Mouse (Mus musculus) thymus, postnatal 10 days (tissue): Measurements from ENCODE around the gene AI481877.
"Not testable (repeated sequence)": the region's sequence is repeated elsewhere in the genome, so short reads cannot be mapped to it uniquely, and the experiment has no call there.

Source experiments
- DNase-seq, 2 experiments: peaks; one replicate each; pipeline ENCODE4 v3.0.0; 2021; ENCODE audit warnings: low spot score in 2 of 2

Gene AI481877

GRCm38 (mm10) chr4:59138507-59139033, at the start of gene AI481877:
TSS of gene AI481877 (minus strand) at chr4:59138983.
- not testable (repeated sequence) for DNase-seq

GRCm38 (mm10) chr4:59188474-59188801, 49.7 kb upstream of the AI481877 start:
- no peak for DNase-seq

- peak; percentile 45 to 65 for DNase-seq
Measured at GRCm38 (mm10) chr4:59187289-59187688, 48.5 kb upstream of the AI481877 start.

- DNase-seq: no peak
Measured at GRCm38 (mm10) chr4:59185671-59186070, 46.9 kb upstream of the AI481877 start.

GRCm38 (mm10) chr4:59181320-59182271, 42.8 kb upstream of the AI481877 start:
- no peak for DNase-seq

- no peak for DNase-seq
Measured at GRCm38 (mm10) chr4:59177566-59177965, 38.8 kb upstream of the AI481877 start.

- no peak for DNase-seq
Measured at GRCm38 (mm10) chr4:59175929-59176328, 37.1 kb upstream of the AI481877 start.

- DNase-seq: no peak
Measured at GRCm38 (mm10) chr4:59175003-59175402, 36.2 kb upstream of the AI481877 start.

GRCm38 (mm10) chr4:59173181-59173922, 34.6 kb upstream of the AI481877 start:
- DNase-seq: no peak

- no peak for DNase-seq
Measured at GRCm38 (mm10) chr4:59172616-59173015, 33.8 kb upstream of the AI481877 start.

GRCm38 (mm10) chr4:59169981-59170380, 31.2 kb upstream of the AI481877 start:
- no peak for DNase-seq

GRCm38 (mm10) chr4:59167251-59167847, 28.6 kb upstream of the AI481877 start:
- peak; percentile 22 to 37 for DNase-seq

- no peak for DNase-seq
Measured at GRCm38 (mm10) chr4:59164034-59164433, 25.3 kb upstream of the AI481877 start.

- no peak for DNase-seq
Measured at GRCm38 (mm10) chr4:59160959-59161670, 22.3 kb upstream of the AI481877 start.

- no peak for DNase-seq
Measured at GRCm38 (mm10) chr4:59160289-59160688, 21.5 kb upstream of the AI481877 start.

- DNase-seq: no peak
Measured at GRCm38 (mm10) chr4:59157654-59158053, 18.9 kb upstream of the AI481877 start.

- no peak for DNase-seq
Measured at GRCm38 (mm10) chr4:59156897-59157592, 18.3 kb upstream of the AI481877 start.

- no peak for DNase-seq
Measured at GRCm38 (mm10) chr4:59151953-59152352, 13.2 kb upstream of the AI481877 start.

- DNase-seq: no peak
Measured at GRCm38 (mm10) chr4:59150907-59151306, 12.1 kb upstream of the AI481877 start.

GRCm38 (mm10) chr4:59149043-59149442, 10.3 kb upstream of the AI481877 start:
- no peak for DNase-seq

GRCm38 (mm10) chr4:59128935-59129334, 9.8 kb downstream of the AI481877 start:
- no peak for DNase-seq
